Mouse (Mus musculus) cerebellum, adult 2 months (tissue): Measurements from ENCODE around the gene Rmi2.

Experiments
- CTCF ChIP-seq: fragments of 200-500 bp; IDR thresholded peaks from 2 replicates; pipeline ENCODE4 v1.5.1; 2011; ENCODE audit warnings: low read depth, mild to moderate bottlenecking, control low read depth, low read length, moderate library complexity, borderline replicate concordance; ENCODE audit not compliant: insufficient read depth
- POLR2A ChIP-seq: fragments of 200-500 bp; IDR thresholded peaks from 2 replicates; pipeline ENCODE4 v1.6.1; 2011; ENCODE audit warnings: low read length, control low read depth, borderline replicate concordance; ENCODE audit not compliant: insufficient read depth

- TF ChIP-seq POLR2A (no peak), CTCF (no peak)
Observed at GRCm38 (mm10) chr16:10850905-10851304, 16.0 kb downstream of the Rmi2 start.
